Mouse (Mus musculus): ENCODE data around the gene Tcp11l1. TPM values are rescaled to one million over a fixed set of nuclear protein-coding genes. Genes with fewer than 3 reads are reported as not detected.

Gene Tcp11l1
- total and polyA plus RNA-seq, 2 experiments from 2014 or later = 1.9 to 28.7 TPM

DNA sequence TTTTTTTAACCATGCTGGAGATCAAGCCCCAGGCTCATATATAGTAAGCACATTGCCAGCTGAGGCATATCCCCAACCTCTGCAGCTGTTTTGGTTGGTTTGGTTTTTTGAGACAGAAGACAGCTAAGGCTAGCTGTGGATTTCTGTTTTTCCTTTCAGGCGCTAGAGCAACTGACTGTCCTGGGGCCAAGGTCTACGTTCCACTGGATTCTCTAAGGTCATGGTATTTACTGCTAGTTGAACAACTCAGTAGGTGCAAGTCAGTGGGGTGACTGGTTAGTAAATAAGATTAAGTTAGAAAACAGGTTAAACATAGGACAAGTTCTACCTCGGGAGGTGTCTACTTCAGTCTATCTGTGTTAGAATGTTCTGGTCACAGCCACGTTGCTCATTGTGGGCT is 27.2 kb downstream of the Tcp11l1 start:
- Histone ChIP-seq H3K4me2 (ENCODE audit: low read depth, low read length) (no peak overlapping the region), H3K4me1 (ENCODE audit: control insufficient read depth, insufficient read depth) (no peaks in the 10 kb centered on the region), H3K4me3 (ENCODE audit: low read depth, low read length) (no peak overlapping the region), H3K36me3 (replicated peaks; ENCODE audit: control insufficient read depth, insufficient read depth, low read length) (peaks cover 18% of the 10 kb centered on the region), H3K9me3 (replicated peaks; ENCODE audit: control insufficient read depth, low read length) (no peaks in the 10 kb centered on the region), H3K27me3 (ENCODE audit: control insufficient read depth, insufficient read depth, low read length) (0 out of 2 replicates have a peak, but pooled peaks cover 5% of the 10 kb centered on the region), H3K27ac (ENCODE audit: low read depth) (no peak overlapping the region), H3K9ac (replicated peaks; ENCODE audit: low read depth, low read length) (no peak overlapping the region)
- TF ChIP-seq CTCF (IDR thresholded peaks at IDR 0.05; ENCODE audit: low read depth) (no peak), EP300 (IDR thresholded peaks at IDR 0.05; ENCODE audit: low read depth) (no peak)
- 75% methylated on average over 4 of the region's 4 CpGs for WGBS
- DNase-seq (ENCODE audit: low spot score) = no peak
- no peak for ATAC-seq (ENCODE audit: insufficient read depth, low read depth)

DNA sequence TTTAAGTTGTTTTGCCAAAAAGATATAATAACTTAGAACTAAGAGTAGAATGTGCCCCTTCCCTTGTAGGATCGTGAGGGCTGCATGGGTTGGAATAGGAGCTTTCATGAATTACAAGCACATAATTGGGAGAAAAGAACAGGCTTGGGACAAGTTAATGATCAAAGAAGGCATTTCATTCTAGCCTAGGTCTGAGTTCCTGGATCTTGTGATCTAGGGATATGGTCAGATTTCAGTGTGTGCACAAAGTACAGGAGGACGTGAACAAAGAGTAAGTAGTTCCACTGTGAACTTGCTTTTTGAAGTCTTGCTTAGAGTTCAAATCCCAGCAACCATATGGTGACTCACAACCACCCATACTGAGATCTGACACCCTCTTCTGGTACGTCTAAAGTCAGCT is 34.6 kb downstream of the Tcp11l1 start:
- no peak for TF ChIP-seq CTCF (IDR thresholded peaks at IDR 0.05; ENCODE audit: low read depth)
- no peak for TF ChIP-seq EP300 (IDR thresholded peaks at IDR 0.05; ENCODE audit: low read depth)
- no peaks in the 10 kb centered on the region for H3K27me3 ChIP-seq (ENCODE audit: control insufficient read depth, insufficient read depth, low read length)
- H3K9me3 ChIP-seq (replicated peaks; ENCODE audit: control insufficient read depth, low read length) = no peaks in the 10 kb centered on the region
- no peak for DNase-seq (ENCODE audit: low spot score)
- H3K9ac ChIP-seq (replicated peaks; ENCODE audit: low read depth, low read length) = no peak overlapping the region
- ATAC-seq (ENCODE audit: insufficient read depth, low read depth) = no peak
- no peaks in the 10 kb centered on the region for H3K4me1 ChIP-seq (ENCODE audit: control insufficient read depth, insufficient read depth)
- 0 out of 2 replicates have a peak, but pooled peaks cover 8% of the 10 kb centered on the region for H3K36me3 ChIP-seq (replicated peaks; ENCODE audit: control insufficient read depth, insufficient read depth, low read length)
- H3K27ac ChIP-seq (ENCODE audit: low read depth) = no peak overlapping the region
- H3K4me2 ChIP-seq (ENCODE audit: low read depth, low read length) = no peak overlapping the region
- WGBS = 80% methylated on average over 3 of the region's 3 CpGs
- H3K4me3 ChIP-seq (ENCODE audit: low read depth, low read length) = no peak overlapping the region

DNA sequence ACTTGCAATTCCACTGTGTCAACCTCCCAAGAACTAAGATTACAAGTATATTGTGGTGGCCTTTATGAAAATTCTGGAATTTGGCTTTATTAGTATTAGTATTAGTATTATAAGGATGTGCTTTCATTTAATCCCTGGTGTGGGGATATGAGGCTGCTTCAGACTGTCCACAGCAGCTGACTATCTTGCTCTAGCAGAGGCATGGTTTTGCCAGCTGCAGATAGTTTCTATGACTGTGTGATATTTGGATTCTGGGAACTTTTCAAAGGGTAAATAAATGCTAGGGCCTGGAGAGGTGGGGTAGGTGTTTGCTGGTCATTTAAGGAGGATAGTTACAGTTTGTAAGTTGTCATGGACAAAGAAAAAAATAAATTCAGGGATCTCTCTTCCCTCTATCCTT is 40.2 kb downstream of the Tcp11l1 start:
- ATAC-seq (ENCODE audit: insufficient read depth, low read depth) = no peak
- Histone ChIP-seq H3K27me3 (ENCODE audit: control insufficient read depth, insufficient read depth, low read length) (no peaks in the 10 kb centered on the region), H3K27ac (ENCODE audit: low read depth) (no peak overlapping the region), H3K9ac (replicated peaks; ENCODE audit: low read depth, low read length) (no peak overlapping the region), H3K4me3 (ENCODE audit: low read depth, low read length) (no peak overlapping the region), H3K36me3 (replicated peaks; ENCODE audit: control insufficient read depth, insufficient read depth, low read length) (no peaks in the 10 kb centered on the region), H3K4me1 (ENCODE audit: control insufficient read depth, insufficient read depth) (no peaks in the 10 kb centered on the region), H3K9me3 (replicated peaks; ENCODE audit: control insufficient read depth, low read length) (no peaks in the 10 kb centered on the region), H3K4me2 (ENCODE audit: low read depth, low read length) (no peak overlapping the region)
- TF ChIP-seq EP300 (IDR thresholded peaks at IDR 0.05; ENCODE audit: low read depth) = no peak
- TF ChIP-seq CTCF (IDR thresholded peaks at IDR 0.05; ENCODE audit: low read depth) = no peak
- DNase-seq (ENCODE audit: low spot score) = no peak

DNA sequence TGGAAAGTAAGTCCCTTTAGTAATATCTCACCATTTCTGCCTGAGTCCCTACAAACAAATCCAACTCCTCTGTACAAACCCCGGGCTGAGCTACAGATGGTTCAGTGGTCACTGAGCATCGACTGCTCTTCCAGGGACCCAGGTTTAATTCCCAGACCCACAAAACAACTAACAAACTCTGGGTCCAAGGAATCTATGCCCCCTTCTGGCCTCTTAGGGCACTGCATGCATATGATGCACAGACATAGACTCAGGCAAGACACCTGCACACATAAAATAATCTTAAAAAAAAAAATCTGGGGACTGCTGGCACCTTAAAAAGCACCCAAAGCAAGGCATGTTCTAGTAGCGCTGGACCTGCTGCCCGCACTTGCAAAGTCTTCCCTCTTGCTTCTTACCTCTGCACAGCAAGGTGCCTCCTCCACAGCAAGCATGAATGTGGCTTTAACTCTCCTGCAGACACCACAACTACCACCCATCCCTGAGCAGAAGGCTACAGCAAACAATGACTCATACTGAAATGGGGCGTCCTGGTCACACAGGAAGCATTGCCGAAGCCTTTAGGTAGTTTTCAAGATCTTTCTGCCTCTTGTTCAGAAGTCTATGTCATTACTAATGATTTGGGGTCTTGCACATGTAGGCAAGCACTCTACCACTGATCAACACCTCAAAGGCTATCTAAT is 42.7 kb downstream of the Tcp11l1 start:
- Histone ChIP-seq H3K4me2 (ENCODE audit: low read depth, low read length) (no peak overlapping the region), H3K9me3 (replicated peaks; ENCODE audit: control insufficient read depth, low read length) (no peaks in the 10 kb centered on the region), H3K36me3 (replicated peaks; ENCODE audit: control insufficient read depth, insufficient read depth, low read length) (peaks cover 13% of the 10 kb centered on the region), H3K27ac (ENCODE audit: low read depth) (no peak overlapping the region), H3K9ac (replicated peaks; ENCODE audit: low read depth, low read length) (no peak overlapping the region), H3K27me3 (ENCODE audit: control insufficient read depth, insufficient read depth, low read length) (no peaks in the 10 kb centered on the region), H3K4me1 (ENCODE audit: control insufficient read depth, insufficient read depth) (no peaks in the 10 kb centered on the region), H3K4me3 (ENCODE audit: low read depth, low read length) (no peak overlapping the region)
- ATAC-seq (ENCODE audit: insufficient read depth, low read depth) = no peak
- WGBS = 83% methylated on average over 6 of the region's 6 CpGs
- DNase-seq (ENCODE audit: low spot score) = no peak
- TF ChIP-seq EP300 (IDR thresholded peaks at IDR 0.05; ENCODE audit: low read depth) (no peak), CTCF (IDR thresholded peaks at IDR 0.05; ENCODE audit: low read depth) (no peak)

DNA sequence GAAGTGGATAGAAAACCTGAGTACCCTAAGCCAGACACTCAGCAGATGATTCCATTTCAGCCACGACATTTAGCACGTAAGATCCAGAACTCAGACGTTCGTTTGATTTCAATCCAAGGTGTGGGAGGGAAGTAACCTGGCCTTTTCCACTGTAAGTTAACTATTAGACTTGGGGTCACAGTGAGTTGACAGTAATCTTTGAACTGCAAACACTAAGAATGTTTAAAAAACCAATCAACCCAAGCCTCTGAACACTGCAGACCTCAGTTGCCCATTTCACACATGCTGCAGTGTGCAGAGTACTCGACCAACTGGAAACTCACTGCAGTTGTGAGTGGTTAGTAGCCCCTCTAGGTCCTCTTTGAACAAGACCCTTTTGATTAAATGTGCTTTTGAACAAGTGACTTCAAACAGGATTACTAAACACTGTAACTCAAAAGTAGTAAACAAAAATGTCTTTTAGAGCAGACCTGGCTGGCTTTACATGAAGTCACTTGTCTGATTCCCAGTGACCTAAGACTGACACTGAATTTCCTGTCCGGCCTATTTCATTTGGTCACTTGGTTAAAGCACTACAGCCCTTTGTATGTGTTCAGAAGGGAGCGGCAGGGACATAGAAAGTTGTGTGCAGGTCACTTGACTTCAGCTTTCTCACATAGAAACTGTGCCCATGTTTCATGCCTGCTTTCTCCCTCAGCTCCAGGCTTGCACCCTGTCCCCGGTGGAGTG is 48.4 kb downstream of the Tcp11l1 start:
- H3K4me3 ChIP-seq (ENCODE audit: low read depth, low read length) = no peak overlapping the region
- WGBS = 84% methylated on average over 8 of the region's 8 CpGs
- peaks cover 63% of the 10 kb centered on the region for H3K36me3 ChIP-seq (replicated peaks; ENCODE audit: control insufficient read depth, insufficient read depth, low read length)
- H3K9me3 ChIP-seq (replicated peaks; ENCODE audit: control insufficient read depth, low read length) = no peaks in the 10 kb centered on the region
- no peak for DNase-seq (ENCODE audit: low spot score)
- no peak overlapping the region for H3K4me2 ChIP-seq (ENCODE audit: low read depth, low read length)
- no peaks in the 10 kb centered on the region for H3K27me3 ChIP-seq (ENCODE audit: control insufficient read depth, insufficient read depth, low read length)
- no peak for ATAC-seq (ENCODE audit: insufficient read depth, low read depth)
- TF ChIP-seq CTCF (IDR thresholded peaks at IDR 0.05; ENCODE audit: low read depth) = no peak
- no peak for TF ChIP-seq EP300 (IDR thresholded peaks at IDR 0.05; ENCODE audit: low read depth)
- no peak overlapping the region for H3K27ac ChIP-seq (ENCODE audit: low read depth)
- H3K4me1 ChIP-seq (ENCODE audit: control insufficient read depth, insufficient read depth) = no peaks in the 10 kb centered on the region
- H3K9ac ChIP-seq (replicated peaks; ENCODE audit: low read depth, low read length) = no peak overlapping the region
